Mouse (Mus musculus): ENCODE data around the gene Crygn.

Crygn gene

GRCm38 (mm10) chr5:24709962-24710361 lies 47.8 kb downstream of the Crygn start:
- no peak for DNase-seq (ENCODE audit: low read depth)

GRCm38 (mm10) chr5:24704615-24705014 lies 53.2 kb downstream of the Crygn start:
- DNase-seq (ENCODE audit: low read depth): no peak

- no peak for DNase-seq (ENCODE audit: low read depth)
Observed at GRCm38 (mm10) chr5:24701271-24701670, 56.5 kb downstream of the Crygn start.
